Mouse (Mus musculus): ENCODE data around the gene Iglon5.

Gene Iglon5

DNA sequence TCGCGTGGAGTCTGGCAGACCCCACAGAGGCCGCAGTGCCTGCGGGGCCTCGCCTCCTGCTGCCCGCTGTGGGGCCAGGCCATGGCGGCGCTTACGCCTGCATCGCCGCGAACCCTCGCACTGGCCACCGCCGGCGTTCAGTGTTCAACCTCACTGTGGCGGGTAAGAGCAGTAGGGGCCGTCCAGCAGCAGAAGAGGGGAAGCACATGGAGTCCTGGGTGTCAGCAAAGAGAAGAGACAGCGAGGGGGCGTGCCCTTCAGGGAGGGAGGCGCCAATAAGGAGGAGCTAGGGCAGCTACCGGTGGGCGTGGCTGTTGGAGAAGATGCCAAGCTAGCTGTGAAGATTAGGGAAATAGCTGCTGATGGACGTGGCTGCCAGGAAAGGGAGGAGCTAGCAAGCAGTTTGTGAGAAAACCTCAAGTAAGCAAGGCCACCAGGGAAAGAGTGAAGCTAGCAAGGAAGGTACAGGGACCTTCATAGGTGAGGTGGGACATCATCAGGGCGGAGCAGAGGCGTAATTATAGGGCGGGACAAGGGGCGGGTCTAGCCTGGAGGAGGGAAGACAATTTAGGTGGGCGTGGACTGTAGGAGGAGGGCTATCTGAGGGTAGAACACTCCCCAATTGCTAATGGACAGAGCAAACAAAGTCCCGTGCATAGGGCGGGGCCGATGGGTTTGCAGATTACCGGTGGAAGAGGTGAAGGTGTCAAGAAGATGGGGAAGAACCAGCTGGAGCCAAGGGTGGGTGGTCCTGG, 24.4 kb downstream of the Iglon5 start:
- DNase-seq (ENCODE audit: low read depth in 2 of 2, low spot score in 2 of 2) = peak; percentile 78 to 87

DNA sequence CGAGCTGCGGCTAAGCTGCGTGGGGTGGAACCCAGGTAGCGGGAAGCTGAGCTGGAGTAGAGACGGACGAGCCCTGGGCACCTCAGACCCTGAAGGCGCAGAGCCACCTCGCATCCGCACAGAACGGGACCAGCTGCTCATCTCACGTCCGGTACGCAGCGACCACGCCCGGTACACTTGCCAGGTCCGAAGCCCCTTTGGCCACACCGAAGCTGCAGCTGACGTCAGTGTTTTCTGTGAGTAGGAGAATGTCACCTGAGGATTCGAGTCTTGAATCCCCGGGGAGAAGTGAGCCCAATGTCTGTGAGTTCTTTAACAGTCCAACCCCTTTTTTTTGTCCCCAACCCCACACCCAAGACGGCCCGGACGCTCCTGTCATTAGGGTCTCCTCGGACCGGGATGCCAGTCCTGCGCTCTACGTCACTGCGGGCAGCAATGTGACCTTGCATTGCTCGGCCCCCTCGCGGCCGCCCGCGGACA, 25.0 kb downstream of the Iglon5 start:
- DNase-seq (ENCODE audit: low read depth in 2 of 2, low spot score in 2 of 2) = peak in 1 of 2 experiments; percentile 7

DNA sequence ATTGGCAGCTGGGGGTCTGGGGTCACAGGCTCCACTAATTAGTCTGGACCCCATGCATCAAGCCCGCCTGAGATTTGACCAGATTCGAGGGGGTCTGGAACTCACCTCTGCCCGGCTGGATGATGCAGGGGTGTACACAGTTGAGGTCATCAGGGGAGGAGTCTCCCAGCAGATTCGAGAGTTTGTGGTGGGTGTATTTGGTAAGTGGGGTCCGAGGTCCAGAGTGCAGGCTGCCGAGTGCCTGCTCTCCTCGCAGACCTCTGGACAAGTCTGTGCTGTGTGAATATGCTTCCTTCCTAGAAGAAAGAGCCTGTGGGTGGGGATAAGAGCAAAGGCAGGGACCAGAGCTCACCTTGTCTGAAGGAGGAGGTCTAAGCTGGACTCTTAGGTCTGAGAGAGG, 25.9 kb downstream of the Iglon5 start:
- DNase-seq (ENCODE audit: low read depth in 2 of 2, low spot score in 2 of 2) = no peak

DNA sequence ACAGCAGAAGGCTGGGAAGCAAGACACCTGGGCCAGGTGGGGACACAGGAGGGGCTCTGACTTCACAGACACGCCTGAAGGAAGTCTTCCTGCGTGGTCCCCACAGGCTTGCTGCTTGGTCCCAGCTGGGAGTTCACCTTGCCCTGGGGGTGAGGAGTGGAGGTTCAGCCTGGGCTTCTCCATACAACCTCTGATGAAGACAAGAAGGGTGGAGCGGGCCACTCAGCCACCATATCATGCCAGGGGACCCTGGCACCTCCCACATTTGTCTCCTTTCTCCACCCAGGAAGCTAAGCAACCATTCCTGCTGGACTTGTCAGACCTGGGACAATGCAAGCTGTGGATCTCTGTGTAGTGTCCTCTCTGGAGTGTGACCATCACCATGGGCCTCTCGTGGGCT, 27.0 kb downstream of the Iglon5 start, which contains the start of gene Vsig10l:
Vsig10l (plus strand) TSS at position 301 of the 400 bp plus-strand sequence.
- no peak for DNase-seq (ENCODE audit: low read depth in 2 of 2, low spot score in 2 of 2)

DNA sequence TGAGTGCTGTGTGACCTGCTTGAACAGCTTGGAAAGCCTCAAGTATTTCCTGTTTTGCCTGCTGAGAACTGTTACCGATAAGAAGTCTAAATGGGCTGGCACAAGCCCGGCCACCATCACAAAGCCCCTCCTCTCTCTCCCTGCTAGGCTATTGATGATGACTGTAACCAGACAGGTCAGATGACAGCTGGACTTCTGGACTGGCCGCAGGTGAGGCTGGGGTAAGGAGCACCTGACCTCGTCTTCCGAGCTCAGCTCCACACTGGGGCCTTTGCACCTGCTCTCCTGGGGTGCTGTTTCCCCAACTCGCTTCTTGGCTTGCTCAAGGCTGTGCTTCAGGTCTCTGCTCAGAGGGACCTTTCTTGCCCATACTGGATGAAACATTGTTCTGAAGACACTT, 35.5 kb downstream of the Iglon5 start:
- no peak for DNase-seq (ENCODE audit: low read depth in 2 of 2, low spot score in 2 of 2)

DNA sequence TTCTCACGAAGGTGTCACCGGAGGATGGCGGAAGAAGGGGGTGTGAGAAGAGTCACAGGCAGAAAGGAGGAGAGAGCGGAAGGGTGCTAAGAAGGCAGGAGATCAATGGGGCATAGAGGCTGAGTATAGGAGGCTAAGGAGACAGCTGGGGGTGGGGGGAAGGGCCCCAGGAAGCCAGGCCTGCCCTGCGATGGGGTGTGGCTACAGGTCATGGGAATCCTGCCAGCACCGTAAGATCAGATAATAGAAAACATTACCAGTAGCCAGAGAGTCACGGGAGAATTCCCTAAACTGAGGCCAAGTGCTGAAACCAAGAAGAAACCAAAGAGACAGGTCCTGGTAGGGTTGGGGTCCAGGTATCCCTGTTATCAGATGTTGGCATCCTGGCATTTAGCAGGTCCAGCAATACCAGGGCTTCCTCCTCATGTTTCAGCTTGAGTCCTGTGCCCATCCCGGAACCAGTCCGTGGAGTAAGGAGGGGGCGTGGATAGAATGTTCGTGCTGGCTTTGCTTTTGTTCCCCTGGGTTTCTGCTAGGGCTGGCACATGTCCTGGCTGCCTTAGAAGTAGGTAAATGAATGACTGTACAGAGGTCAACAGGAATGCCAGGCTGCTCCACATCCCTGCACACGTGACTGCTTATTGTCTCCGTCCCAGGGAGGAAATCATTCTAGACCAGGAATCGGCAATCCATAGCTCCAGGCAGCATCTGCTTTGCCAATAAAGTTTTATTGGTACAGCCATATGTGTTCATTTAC, 36.1 kb downstream of the Iglon5 start:
- DNase-seq (ENCODE audit: low read depth in 2 of 2, low spot score in 2 of 2) = no peak

DNA sequence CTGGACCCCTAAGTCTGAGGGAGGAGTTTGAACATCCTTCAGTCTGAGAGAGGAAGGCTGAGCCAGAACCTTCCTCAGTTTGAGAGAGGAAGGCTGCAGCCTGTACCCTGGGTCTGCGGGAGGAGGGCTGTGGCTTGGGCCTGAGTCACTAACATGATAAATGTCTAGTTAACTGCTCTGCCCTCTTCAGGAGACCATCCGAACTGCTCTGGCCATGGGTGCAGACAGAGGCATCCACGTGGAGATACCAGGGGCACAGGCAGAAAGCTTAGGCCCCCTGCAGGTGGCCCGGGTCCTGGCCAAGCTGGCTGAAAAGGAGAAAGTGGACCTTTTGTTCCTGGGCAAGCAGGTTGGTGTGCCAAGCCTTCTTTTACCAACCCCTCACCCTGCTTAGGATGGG, 37.3 kb downstream of the Iglon5 start:
- DNase-seq (ENCODE audit: low read depth in 2 of 2, low spot score in 2 of 2) = peak; percentile 46 to 59

DNA sequence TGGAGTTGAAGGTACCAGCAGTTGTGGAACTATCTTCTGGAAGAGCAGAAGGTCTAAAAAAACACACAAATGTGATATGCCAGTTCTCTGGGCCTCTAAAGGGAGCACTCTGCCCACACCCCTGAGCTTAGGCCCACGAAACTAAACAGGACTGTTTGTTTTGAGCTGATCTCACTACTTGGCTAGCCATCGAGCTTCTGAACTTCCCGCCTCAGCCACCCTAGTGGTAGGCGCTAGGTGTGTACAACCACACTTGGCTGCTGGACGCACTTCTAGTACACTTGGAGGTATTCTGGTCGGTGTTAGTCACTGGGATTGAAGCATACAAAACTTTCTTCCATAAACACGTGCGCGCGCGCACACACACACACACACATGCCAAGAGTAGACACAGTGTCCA, 38.1 kb downstream of the Iglon5 start:
- DNase-seq (ENCODE audit: low read depth in 2 of 2, low spot score in 2 of 2) = no peak

DNA sequence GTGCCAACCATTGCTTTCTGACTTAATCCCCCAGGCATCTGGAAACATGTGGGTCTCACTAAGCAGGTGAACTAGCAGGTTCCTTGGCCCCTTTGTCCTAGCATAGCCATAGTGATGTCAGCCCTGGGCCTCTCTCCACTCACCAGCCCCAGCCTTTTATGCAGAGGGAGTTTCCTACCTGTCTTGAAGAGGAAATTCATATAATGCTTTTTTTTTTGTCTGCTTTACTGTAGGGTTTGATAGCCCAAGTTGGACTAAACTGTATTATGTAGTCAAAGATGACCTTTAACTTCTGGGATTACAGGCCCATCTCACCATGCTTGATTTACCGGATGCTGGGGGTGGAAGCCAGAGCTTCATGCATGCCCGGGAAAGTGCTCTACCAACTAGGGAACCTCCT, 40.1 kb downstream of the Iglon5 start:
- no peak for DNase-seq (ENCODE audit: low read depth in 2 of 2, low spot score in 2 of 2)

DNA sequence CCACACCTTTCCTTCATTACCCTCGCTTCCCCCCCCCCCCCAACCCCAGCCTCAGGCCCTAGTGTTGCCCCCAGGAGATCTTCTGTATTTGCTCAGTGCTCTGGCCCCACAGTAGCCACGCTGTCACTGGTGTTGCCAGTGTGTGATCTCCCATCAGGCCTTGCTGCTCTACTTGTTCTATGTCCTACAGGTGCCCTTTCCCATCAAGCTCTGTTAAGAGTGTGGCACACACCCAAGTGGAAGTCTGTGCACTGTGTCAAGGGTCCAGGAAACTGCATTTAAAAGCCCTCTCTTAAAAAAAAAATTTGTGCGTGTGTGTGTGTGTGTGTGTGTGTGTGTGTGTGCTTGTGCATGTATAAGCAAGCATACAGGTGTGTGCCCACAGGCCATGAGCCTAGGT, 41.6 kb downstream of the Iglon5 start:
- no peak for DNase-seq (ENCODE audit: low read depth in 2 of 2, low spot score in 2 of 2)

DNA sequence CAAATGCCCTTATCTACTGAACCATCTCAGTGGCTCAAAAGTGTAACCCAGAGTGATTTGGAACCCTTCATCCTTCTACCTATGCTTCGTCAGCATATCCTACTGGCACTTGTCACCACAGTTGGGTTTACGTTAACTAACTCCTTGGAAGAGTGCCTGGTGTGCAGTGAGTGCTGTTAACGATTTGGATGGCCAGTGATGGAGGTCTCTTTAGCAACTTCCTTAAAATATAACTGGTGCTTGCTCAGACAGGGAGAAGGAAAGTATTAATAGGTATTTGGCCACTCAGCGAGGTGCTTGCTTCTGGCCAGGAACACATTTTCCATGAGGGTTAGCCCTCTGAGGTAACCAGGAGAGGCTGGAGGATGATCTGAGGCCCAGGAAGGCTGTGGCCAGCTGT, 42.1 kb downstream of the Iglon5 start:
- no peak for DNase-seq (ENCODE audit: low read depth in 2 of 2, low spot score in 2 of 2)

DNA sequence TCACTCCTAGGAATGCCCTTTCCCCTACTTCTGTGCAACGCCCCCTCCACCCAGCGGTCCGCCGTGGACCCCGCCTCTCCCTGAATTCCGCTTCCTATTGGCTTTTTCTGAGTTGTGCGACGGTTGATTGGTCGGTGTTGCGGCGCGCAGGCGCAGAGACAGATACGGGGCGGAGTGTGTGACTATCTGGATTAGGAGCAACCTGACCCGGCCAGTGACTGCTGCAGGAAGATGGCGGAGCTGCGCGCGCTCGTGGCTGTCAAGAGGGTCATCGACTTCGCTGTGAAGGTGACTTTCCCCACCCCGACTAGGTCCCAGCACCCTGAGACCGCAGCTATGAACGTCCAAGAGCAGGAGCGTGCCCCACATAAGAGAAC, 46.0 kb downstream of the Iglon5 start, which contains the start of the genes Etfb and Gm45233:
Etfb (plus strand) TSS at position 167 of the 377 bp plus-strand sequence.
Gm45233 (plus strand) TSS at position 212 of the 377 bp plus-strand sequence.
- peak; percentile 73 to 74 for DNase-seq (ENCODE audit: low read depth in 2 of 2, low spot score in 2 of 2)

DNA sequence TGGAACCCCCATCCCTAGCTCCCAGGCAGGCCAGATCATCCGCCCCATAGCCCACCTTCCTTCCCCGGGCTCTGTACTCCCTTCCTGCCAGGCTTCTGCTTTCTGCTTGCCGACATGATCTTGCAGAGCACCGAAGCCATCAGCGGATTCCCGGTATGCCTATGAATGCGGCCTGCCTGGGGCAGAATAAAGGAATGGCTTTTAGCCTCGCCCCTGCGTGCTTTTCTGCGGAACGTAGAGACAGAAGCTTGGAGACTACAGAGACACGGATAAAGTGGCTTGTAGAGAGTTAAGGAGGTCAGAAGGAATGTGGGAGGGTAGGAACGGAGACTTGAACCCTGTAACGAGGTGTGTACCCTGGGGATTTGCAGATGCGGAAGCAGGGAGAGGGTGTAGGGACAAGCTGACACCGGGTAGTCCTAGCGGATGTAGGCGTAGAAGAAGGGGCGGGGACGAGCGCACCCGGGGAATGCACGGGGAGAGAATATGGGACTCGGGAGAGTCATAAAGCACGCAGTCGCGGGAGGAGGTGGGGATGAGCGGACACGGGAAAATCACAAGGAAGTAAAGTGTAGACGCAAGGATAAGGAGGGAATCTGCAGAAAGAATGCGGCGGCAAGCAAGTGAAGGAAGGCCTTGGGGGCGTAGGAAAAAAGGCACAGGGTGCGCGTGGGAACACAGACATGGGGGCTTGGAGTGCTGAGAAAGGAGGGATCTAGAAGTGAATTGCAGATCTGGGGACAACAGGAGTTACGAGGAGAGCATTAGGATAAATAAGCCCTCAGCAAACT, 46.6 kb downstream of the Iglon5 start:
- DNase-seq (ENCODE audit: low read depth in 2 of 2, low spot score in 2 of 2) = peak; percentile 45 to 65

DNA sequence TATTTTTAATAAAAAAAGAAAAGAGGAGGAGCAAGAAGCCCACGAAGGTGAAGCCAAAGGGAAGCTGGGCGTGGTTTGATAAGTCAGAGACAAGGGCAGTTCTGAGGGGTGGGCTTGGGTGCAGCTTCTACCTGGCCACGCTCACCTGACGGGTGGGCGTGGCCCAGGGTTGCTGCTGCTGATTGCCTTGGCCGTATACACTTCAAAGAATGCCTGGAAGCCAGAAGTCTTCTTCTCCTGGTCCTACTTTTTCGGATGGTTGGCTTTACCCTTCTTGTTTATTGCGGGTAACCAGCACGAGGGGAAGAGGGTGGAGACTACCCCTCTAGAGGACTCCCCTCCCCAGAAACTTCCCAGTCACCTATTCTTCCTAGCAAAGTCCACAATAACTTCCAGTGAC, 47.2 kb downstream of the Iglon5 start:
- DNase-seq (ENCODE audit: low read depth in 2 of 2, low spot score in 2 of 2) = no peak

DNA sequence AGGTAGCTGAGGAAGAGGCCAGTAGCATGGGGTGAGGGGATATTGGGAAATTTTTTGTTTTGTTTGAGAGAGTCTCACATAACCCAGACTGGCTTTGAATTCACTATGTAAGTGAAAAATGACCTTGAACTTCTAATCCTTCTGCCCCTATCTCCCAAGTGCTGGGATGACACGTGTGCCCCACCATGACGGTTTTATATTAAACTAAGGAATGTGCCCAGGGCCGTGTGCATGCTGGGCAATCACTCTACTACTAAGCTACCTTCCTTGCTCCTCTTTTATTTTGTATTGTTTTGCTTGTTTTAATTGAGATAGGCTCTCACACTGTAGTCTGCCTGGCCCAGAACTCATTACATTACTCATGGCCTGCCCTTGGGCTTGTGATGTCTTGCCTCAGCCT, 48.8 kb downstream of the Iglon5 start:
- DNase-seq (ENCODE audit: low read depth in 2 of 2, low spot score in 2 of 2) = no peak

DNA sequence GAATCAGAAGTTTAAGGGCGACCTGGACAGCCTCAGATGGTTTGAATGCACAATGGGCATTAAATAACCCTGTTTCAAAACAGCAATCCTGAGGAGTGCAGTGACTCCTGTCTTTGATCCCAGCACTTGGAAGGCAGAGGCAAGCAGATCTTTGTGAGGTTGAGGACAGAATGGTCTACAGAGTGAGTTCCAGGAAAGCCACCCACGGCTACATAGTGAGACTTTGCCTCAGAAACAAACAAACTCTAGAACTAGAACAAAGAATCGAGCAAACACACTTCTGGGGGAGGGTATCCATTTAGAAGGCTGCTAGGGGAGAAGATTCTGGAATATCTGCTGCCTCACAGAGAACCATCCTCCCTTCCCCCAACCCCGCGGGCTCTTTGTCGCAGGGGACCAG, 49.4 kb downstream of the Iglon5 start, which contains the start of gene Cldnd2:
Cldnd2 (plus strand) TSS at position 301 of the 400 bp plus-strand sequence.
- DNase-seq (ENCODE audit: low read depth in 2 of 2, low spot score in 2 of 2) = no peak

DNA sequence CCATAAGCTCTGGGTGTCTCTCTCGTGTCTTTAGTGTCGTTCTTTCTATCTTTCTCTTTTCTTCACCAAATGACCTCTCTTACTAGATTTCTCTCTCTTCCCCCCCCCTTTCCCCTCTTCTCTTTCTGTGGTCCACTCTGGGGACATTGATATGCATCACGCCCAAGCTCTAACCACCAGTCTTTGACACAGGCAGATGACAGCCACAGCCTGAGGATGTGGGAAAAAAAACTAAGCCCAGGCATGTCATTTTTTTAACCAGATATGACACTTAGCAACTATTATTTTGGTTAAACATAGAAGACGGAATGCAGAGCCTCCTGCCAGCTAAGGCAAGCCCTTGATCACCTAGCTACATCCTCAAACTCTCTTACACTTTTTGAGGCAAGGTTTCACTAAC, 51.3 kb downstream of the Iglon5 start:
- peak; percentile 35 to 40 for DNase-seq (ENCODE audit: low read depth in 2 of 2, low spot score in 2 of 2)

DNA sequence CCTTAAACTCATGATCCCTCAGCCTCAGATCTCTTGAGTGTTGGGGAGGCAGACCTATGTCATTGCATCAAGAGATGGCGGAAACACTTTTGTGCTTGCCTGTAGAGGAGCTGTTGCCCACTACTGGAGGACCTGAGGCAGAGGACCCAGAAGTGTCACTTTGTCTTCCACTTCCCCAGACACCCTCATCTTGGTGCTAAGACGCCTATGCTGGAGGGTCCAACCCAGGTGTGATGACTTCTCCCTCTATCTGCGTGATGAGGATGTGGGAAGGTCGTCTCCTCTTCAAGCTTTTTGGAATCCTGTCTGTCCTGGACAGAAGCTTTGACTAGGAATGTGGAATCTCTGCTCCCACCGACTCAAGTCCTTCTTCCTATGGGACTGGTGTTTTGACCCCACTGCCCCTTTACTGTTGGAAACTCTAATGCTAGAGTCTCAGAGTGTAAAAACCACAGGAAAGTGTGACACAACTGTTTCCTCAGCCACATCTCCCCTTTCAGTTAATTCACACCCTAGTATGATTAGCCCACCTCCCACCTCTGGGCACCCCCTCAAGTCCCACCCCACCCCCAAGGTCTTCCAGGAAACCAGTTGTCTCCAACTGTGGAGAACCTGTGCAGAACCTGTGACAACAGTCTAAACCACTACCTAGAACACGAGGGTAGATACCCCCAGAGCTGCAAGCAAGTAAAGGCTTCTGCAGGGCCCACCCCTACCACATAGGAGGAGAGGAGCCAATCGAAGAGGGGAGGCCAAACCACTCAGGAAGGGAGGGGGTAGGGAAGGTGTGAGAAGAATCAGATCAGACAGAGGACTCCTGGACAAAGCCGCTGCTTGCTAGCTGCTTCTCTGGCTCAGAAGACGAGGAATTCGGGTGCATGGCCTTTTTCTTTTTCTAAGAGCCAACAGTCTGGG, 53.3 kb downstream of the Iglon5 start, which contains the start of gene Nkg7:
Nkg7 (plus strand) TSS at position 733 of the 915 bp plus-strand sequence.
- peak in 1 of 2 experiments; percentile 33 for DNase-seq (ENCODE audit: low read depth in 2 of 2, low spot score in 2 of 2)

DNA sequence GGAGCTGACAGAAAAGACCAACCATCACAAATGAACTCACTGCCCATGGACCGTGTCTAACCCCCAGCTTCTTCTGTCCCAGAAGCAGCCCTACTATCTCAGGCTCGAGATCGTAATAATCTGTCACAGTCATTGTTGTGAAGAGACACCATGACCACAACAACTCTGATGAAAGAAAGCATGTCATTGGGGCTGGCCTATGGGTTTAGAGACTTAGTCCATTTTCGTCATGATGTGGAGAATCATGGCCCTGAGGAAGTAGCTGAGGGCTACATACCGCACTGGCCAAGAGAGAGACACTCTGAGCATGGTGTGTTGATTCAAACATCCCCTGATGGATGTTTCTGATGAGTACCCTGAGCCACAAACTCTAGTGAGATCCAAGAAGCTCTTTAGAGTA, 55.2 kb downstream of the Iglon5 start:
- no peak for DNase-seq (ENCODE audit: low read depth in 2 of 2, low spot score in 2 of 2)

DNA sequence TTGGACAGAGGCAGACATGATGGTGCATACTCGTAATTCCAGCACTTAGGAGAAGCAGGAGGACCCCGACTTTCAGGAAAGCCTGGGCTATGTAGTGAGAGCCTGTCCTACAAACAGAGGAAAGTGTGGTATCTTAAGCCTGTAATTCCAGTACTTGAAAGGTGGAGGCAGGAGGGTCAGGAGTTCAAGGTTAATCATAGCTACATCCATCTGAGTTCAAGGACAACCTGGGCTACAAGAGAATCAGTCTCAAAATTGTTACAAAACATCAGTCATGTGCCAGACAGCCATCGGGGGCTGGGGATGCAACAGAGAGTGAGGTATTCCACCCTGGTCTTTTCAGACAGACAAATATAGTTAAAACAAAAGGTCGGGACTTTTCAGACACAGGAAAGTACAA, 57.0 kb downstream of the Iglon5 start:
- no peak for DNase-seq (ENCODE audit: low read depth in 2 of 2, low spot score in 2 of 2)

Data from CD8-positive naive resting alpha-beta T cell, adult 2 months (primary cell).